Comparison of ENCODE assay signal across 8 mouse cellular contexts in genomic region chr13:103774119-103774757, GRCm38 (mm10). TPM values are rescaled to one million over a fixed set of nuclear protein-coding genes. Genes with fewer than 3 reads are reported as not detected.
A peak's percentile ranks its signal among the peaks of the same experiment; 100 is the strongest.
DNase-seq lines count a peak whose midpoint lies in the region; ATAC-seq and TF ChIP-seq lines count a peak whose summit lies in the region.

Srek1 (minus strand) TSS chr13:103774608.

- TF ChIP-seq CTCF in lung, postnatal 0 days (IDR thresholded peaks at IDR 0.05) = no peak

- peaks cover 25% of the 10 kb centered on the region for H3K4me1 ChIP-seq in hindbrain, embryonic 10.5 days (replicated peaks)
- H3K4me1 ChIP-seq in lung, postnatal 0 days (ENCODE audit: insufficient read depth, low read depth, low read length) = peaks cover 10% of the 10 kb centered on the region

- peak; percentile 63 for DNase-seq in MEL-GATA-1-ER (ENCODE audit: extremely low read depth, low read depth)
- peak; percentile 94 for DNase-seq in cerebellum, adult 8-10 months
- peak; percentile 97 for DNase-seq in hindbrain, embryonic 10.5 days (ENCODE audit: low spot score)
- peak; percentile 93 for DNase-seq in layer of hippocampus, adult 9-11 months
- peak; percentile 95 for DNase-seq in lung, postnatal 0 days (ENCODE audit: low spot score)
- DNase-seq in ovary, postnatal 14 days (ENCODE audit: low spot score) = peak; percentile 93
- DNase-seq in thymus, postnatal 14 days = peak; percentile 93

- no peaks in the 10 kb centered on the region for H3K27me3 ChIP-seq in hindbrain, embryonic 10.5 days (ENCODE audit: insufficient read depth, poor library complexity, severe bottlenecking)
- H3K27me3 ChIP-seq in lung, postnatal 0 days (replicated peaks; ENCODE audit: insufficient read depth, low read length) = no peaks in the 10 kb centered on the region

- WGBS in hindbrain, embryonic 10.5 days = under 1% methylated on average over 81 of the region's 81 CpGs
- WGBS in lung, postnatal 0 days = under 1% methylated on average over 67 of the region's 81 CpGs

- H3K4me2 ChIP-seq in lung, postnatal 0 days (replicated peaks; ENCODE audit: low read depth, low read length) = peak within 1 kb of the TSS; percentile 53

- peak within 1 kb of the TSS; percentile 65 for H3K4me3 ChIP-seq in hindbrain, embryonic 10.5 days
- H3K4me3 ChIP-seq in lung, postnatal 0 days (ENCODE audit: low read depth, low read length) = peak within 1 kb of the TSS; percentile 76

- peak within 1 kb of the TSS; percentile 98 for H3K27ac ChIP-seq in hindbrain, embryonic 10.5 days
- H3K27ac ChIP-seq in lung, postnatal 0 days (ENCODE audit: low read length) = peak within 1 kb of the TSS; percentile 98

- H3K9me3 ChIP-seq in hindbrain, embryonic 10.5 days = no peaks in the 10 kb centered on the region
- H3K9me3 ChIP-seq in lung, postnatal 0 days (ENCODE audit: low read length) = no peaks in the 10 kb centered on the region

- peak within 1 kb of the TSS; percentile 82 for H3K9ac ChIP-seq in lung, postnatal 0 days (replicated peaks; ENCODE audit: low read depth)

- TF ChIP-seq EP300 in lung, postnatal 0 days (IDR thresholded peaks at IDR 0.05) = no peak

- H3K36me3 ChIP-seq in hindbrain, embryonic 10.5 days = peaks cover 8% of the 10 kb centered on the region
- H3K36me3 ChIP-seq in lung, postnatal 0 days (ENCODE audit: insufficient read depth, low read length) = no peaks in the 10 kb centered on the region

- peak; percentile 92 for ATAC-seq in frontal cortex, adult (ENCODE audit: low TSS enrichment)
- ATAC-seq in lung, postnatal 0 days = peak; percentile 97

RNA-seq across cellular contexts. Expression of gene Srek1, which starts in this region (rescaled TPM):
- 66.0 and 87.0 TPM in 2 replicates for polyA plus RNA-seq in hindbrain, embryonic 10.5 days (2016; fragmentation: Nextera tagmentation; extraction: Ambion mirVana)
- polyA plus RNA-seq in lung, postnatal 0 days (2015; fragmentation: Nextera tagmentation; extraction: Ambion mirVana) = 35.1 and 47.5 TPM in 2 replicates

Comparison
In these comparisons a context has a peak if more than half of its experiments do, and no peak if none do; other contexts are left out.
1. Peak in every context shown above with its lines: DNase-seq, ATAC-seq, H3K4me3 ChIP-seq and H3K27ac ChIP-seq.